Mouse (Mus musculus) skeletal muscle tissue, adult 2 months (tissue): ENCODE measurements around the gene Msi2.
A peak's percentile ranks its signal among the peaks of the same experiment; 100 is the strongest.

Experiments used
- DNase-seq: peaks from one replicate; pipeline ENCODE4 v3.0.0-alpha.2; 2012; ENCODE audit warnings: low read depth, low spot score

The Msi2 gene

GRCm38 (mm10) chr11:88449180-88449579 lies 269.1 kb downstream of the Msi2 start:
- DNase-seq = no peak

GRCm38 (mm10) chr11:88448571-88448970 lies 269.7 kb downstream of the Msi2 start:
- no peak for DNase-seq

GRCm38 (mm10) chr11:88447350-88447749 lies 271.0 kb downstream of the Msi2 start:
- no peak for DNase-seq

GRCm38 (mm10) chr11:88443905-88444304 lies 274.4 kb downstream of the Msi2 start:
- no peak for DNase-seq

- no peak for DNase-seq
Measured at GRCm38 (mm10) chr11:88443291-88443690, 275.0 kb downstream of the Msi2 start.

GRCm38 (mm10) chr11:88441871-88442740 lies 276.2 kb downstream of the Msi2 start:
- DNase-seq = no peak

- peak; percentile 76 for DNase-seq
Measured at GRCm38 (mm10) chr11:88438659-88439058, 279.7 kb downstream of the Msi2 start.

- DNase-seq = no peak
Measured at GRCm38 (mm10) chr11:88436596-88436995, 281.7 kb downstream of the Msi2 start.

- no peak for DNase-seq
Measured at GRCm38 (mm10) chr11:88435543-88435942, 282.8 kb downstream of the Msi2 start.

- no peak for DNase-seq
Measured at GRCm38 (mm10) chr11:88431363-88432269, 286.7 kb downstream of the Msi2 start.

GRCm38 (mm10) chr11:88430292-88430691 lies 288.0 kb downstream of the Msi2 start:
- DNase-seq = no peak

GRCm38 (mm10) chr11:88429680-88430079 lies 288.6 kb downstream of the Msi2 start:
- no peak for DNase-seq

GRCm38 (mm10) chr11:88425631-88426101 lies 292.6 kb downstream of the Msi2 start:
- no peak for DNase-seq

GRCm38 (mm10) chr11:88424034-88424767 lies 294.1 kb downstream of the Msi2 start:
- no peak for DNase-seq

GRCm38 (mm10) chr11:88421057-88421578 lies 297.2 kb downstream of the Msi2 start:
- no peak for DNase-seq

GRCm38 (mm10) chr11:88419657-88420366 lies 298.5 kb downstream of the Msi2 start:
- no peak for DNase-seq

GRCm38 (mm10) chr11:88419064-88419463 lies 299.2 kb downstream of the Msi2 start:
- DNase-seq = no peak

- no peak for DNase-seq
Measured at GRCm38 (mm10) chr11:88414157-88414870, 304.0 kb downstream of the Msi2 start.

- no peak for DNase-seq
Measured at GRCm38 (mm10) chr11:88412423-88413094, 305.8 kb downstream of the Msi2 start.
